Mouse (Mus musculus): Measurements from ENCODE around the gene Fzr1. TPM values are rescaled to one million over a fixed set of nuclear protein-coding genes. Genes with fewer than 3 reads are reported as not detected.

The Fzr1 gene
- total RNA-seq, 2 experiments from 2014 or later: 15.3 to 15.4 TPM

DNA sequence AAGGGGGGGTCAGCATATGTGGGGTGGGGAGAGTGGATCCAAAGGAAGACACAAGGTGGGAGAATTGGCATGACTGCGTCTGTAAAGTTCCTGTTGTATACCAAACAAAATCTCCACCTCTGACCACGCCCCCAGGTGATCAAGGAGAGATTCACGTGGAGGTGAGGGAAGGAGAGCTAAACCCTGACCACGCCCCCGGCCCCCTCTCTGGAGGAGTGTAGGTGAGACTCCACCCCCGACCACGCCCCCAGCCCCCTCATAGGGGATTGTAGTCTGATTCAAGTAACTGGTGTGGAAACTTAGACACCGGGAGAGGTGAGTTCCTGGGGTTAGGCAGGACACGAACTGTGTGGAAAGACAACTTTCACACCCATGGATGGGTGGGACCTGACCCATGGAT is 25.8 kb upstream of the Fzr1 start:
- DNase-seq (ENCODE audit: low spot score): no peak

- DNase-seq (ENCODE audit: low spot score): no peak
These were observed 25.2 kb upstream of the Fzr1 start for GRCm38 (mm10) chr10:81403511-81403910.

GRCm38 (mm10) chr10:81402227-81402765 is 24.0 kb upstream of the Fzr1 start:
- no peak for DNase-seq (ENCODE audit: low spot score)

GRCm38 (mm10) chr10:81401521-81402226 is 23.4 kb upstream of the Fzr1 start:
- peak; percentile 77 for DNase-seq (ENCODE audit: low spot score)

DNA sequence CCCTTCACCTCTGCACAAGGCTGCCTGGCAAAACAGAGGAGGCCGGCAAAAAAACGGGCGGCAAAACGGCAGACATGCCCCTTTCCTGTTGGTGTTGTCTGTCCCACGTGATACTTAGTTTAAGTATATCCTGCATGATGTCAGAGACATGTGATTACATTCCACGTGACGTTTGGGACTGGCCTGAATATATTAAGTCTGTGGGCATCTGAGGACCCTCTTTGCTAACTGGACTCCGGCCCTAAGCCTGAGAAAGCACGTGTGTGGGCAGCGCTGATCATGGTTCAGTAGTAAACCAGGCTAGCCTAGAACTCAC is 22.8 kb upstream of the Fzr1 start:
- no peak for DNase-seq (ENCODE audit: low spot score)

GRCm38 (mm10) chr10:81400371-81401204 is 22.3 kb upstream of the Fzr1 start:
- no peak for DNase-seq (ENCODE audit: low spot score)

- DNase-seq (ENCODE audit: low spot score): no peak
These were observed 21.5 kb upstream of the Fzr1 start for GRCm38 (mm10) chr10:81399798-81400308.

- DNase-seq (ENCODE audit: low spot score): no peak
These were observed 21.0 kb upstream of the Fzr1 start for GRCm38 (mm10) chr10:81399296-81399695.

GRCm38 (mm10) chr10:81396749-81397148 is 18.4 kb upstream of the Fzr1 start:
- DNase-seq (ENCODE audit: low spot score): no peak

GRCm38 (mm10) chr10:81395865-81396264 is 17.5 kb upstream of the Fzr1 start:
- no peak for DNase-seq (ENCODE audit: low spot score)

GRCm38 (mm10) chr10:81395127-81395526 is 16.8 kb upstream of the Fzr1 start:
- no peak for DNase-seq (ENCODE audit: low spot score)

GRCm38 (mm10) chr10:81393456-81394063 is 15.2 kb upstream of the Fzr1 start:
- no peak for DNase-seq (ENCODE audit: low spot score)

GRCm38 (mm10) chr10:81392781-81393185 is 14.5 kb upstream of the Fzr1 start, which contains the start of gene Smim24:
TSS of gene Smim24 (plus strand) at chr10:81393051.
- no peak for DNase-seq (ENCODE audit: low spot score)

GRCm38 (mm10) chr10:81392270-81392669 is 14.0 kb upstream of the Fzr1 start:
- DNase-seq (ENCODE audit: low spot score): no peak

DNA sequence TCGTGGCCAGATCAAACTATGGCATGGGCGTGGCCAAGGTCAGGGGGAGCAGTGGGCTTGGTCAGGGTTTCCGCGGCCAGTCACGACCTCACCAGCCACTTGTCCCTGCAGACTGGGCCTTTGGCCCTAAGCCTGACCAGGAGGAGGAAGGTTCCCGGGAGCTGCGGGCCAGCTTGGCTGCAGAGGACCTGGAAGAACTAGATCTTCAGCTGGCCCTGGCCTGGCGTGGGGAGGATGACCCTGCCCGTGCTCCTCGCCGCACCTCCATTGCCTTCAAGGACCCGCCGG is 12.3 kb upstream of the Fzr1 start:
- DNase-seq (ENCODE audit: low spot score): no peak

DNA sequence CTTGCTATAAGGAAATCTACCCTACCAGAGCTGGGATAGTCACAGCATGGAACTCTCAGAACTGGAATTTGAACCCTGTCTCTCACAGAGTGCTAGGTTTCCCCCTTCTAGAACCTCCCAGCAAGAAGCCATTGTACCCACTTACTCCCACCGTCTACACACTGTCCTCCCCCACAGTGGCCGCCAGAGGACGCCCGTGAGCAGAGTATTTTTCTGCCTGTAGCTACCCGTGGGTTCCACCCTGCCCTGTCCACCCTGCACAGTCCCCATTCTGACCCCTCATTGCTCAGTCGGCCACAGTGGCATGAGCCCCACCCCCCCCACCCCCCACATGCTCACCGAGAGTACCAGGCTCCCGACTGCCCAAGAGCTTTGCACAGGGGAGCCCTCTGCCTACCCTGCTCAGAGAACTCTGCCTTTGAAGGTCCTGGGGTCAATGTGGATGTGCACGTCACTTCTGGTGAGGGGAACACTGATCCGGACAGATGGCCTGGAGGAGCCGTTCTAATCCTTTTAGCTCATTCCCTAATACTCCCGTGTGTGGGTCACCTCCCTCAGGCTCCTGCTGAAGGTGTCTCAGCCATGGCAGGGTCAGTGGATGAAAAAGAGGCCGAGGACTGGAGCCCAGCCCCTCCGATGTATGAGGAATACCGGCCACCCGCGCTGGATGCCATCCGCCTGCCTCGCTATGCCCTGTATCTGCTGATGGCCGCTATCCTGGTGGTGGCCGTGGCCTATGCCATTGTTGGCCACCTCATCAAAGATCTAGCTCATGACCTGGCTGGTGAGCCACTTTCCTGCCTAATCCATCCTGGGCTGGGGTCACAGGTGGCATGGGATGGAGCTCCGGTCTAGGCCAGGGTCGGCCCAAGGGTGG is 11.7 kb upstream of the Fzr1 start:
- DNase-seq (ENCODE audit: low spot score): peak; percentile 76

DNA sequence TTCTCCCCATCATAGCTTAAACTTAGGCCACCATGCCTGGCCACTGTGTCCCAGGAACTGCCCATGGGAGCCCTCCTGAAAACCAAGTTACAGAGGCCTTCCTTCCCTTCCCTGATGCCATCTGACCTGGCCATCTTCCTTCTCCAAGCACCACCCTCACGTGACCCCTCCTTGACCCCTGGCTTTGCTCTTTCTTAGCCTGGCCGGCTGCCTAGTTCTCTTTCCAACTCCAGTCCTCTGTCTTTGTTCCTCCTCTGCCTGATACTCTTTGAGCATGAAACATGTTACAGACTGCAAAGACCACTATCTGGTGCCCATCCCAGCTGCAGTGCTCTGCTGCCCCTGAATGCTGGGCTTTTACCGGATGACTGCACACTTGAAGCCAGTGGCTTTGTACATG is 11.1 kb upstream of the Fzr1 start:
- no peak for DNase-seq (ENCODE audit: low spot score)

DNA sequence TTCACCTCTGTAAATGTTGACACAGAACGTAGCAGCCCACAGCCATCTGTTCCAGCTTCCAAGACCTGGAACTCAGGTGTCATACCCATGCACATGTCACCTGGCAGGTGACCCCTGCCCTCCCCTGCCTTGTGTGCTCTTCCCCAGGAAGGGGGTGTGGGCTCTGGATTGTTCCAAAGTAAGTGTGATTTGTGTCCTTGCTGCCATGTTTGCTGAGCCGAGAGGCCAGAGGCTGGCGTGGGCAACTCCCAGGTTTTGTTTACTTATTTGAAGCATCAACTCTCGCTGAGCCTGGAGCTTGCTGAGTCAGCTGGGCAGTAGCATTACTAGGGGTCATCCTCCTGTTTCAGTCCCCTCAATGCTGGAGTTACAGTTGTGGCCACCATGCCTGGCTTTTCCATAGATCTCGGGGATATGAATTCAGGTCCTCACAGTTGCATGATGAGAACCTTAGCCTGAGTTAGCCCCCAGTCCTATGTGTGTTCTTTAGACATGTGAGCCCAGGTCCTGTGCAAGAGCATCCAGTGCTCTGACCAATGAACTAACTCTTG is 10.3 kb upstream of the Fzr1 start, which contains the start of gene Gm48552:
Gene Gm48552 (plus strand): TSS at position 501 of the 551 bp plus-strand sequence.
- no peak for DNase-seq (ENCODE audit: low spot score)

DNA sequence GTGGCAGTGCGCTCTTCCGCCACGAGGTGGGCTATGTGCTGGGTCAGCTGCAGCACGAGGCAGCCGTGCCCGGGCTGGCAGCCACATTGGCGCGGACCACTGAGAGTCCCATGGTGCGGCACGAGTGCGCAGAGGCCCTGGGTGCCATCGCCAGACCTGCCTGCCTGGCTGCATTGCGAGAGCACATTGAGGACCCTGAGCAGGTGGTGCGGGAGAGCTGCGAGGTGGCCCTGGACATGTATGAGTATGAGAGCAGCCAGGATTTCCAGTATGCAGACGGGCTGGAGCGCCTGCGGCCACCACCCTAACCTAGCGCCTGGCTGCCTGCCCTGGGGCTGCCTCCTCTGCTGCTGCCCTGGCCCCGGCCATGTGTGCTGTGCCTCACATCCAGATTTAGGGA is 9.4 kb upstream of the Fzr1 start:
- DNase-seq (ENCODE audit: low spot score): no peak

DNA sequence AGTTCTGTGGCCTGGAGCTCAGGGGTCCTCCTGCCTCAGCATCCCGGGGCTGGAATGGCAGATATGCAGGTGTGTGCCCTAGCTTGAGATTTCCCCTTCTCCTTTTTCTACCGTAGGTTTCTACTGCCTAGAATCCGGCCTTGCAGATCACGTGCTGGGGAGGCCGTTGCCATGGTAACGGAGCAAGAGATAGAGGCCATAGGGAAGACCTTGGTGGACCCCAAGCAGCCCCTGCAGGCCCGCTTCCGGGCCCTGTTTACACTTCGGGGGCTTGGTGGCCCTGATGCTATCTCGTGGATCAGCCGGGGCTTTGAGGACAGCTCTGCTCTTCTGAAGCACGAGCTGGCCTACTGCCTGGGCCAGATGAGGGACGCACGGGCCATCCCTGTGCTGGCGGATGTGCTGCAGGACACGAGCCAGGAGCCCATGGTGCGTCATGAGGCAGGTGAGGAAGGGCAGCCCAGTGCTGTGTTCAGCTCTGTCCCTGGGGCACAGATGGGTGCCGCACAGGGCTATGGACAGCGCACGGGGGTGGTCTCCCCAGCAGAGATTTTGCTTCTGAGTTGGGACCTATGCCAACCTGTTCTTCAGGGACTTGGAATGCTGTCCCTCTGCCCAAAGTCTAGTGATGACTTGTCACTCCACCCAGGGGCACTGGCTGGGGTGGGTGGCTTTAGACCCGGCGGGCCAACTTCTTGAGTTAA is 7.4 kb upstream of the Fzr1 start:
- no peak for DNase-seq (ENCODE audit: low spot score)
